Mouse (Mus musculus): ENCODE measurements at regions not wholly inside any gene's neighbourhood (a gene's known extent, or its start where the extent isn't known, plus 50 kb on each side); places are given as distances from the start of the nearest gene placed in this dataset.
A peak's percentile ranks its signal among the peaks of the same experiment; 100 is the strongest.

DNA sequence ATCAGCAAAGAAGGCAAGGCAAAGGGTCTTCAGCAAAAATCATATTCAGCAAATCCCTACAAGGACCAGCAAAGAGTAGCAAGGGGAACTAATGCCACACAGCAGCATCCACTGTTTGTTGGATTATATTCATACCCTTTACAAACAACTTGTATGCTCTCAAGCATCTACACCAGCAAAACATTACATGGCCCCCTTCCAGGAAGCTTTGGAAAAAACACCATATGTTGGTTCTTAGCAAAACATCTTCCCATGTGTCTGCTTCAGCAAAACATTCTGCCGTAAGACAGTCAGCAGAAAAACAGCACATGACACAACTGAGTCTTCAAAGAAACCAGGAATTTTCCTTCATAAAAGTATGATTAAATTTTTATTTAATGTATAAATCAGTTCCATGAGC lies 352.6 kb upstream of the Reg3g start:
- H3K4me2 ChIP-seq (ENCODE audit: low read depth) = no peak overlapping the region
- H3K36me3 ChIP-seq (replicated peaks; ENCODE audit: control insufficient read depth, insufficient read depth, low read depth) = no peaks in the 10 kb centered on the region
- TF ChIP-seq EP300 (IDR thresholded peaks at IDR 0.05; ENCODE audit: low read depth) (no peak), CTCF (IDR thresholded peaks at IDR 0.05; ENCODE audit: low read depth) (no peak)
- 81% methylated on average over 1 of the region's 1 CpGs for WGBS (ENCODE audit: insufficient replicate concordance)
- no peak for DNase-seq (ENCODE audit: low read depth in 3 of 3, low spot score in 3 of 3)
- H3K9me3 ChIP-seq (ENCODE audit: control insufficient read depth, low read length) = no peaks in the 10 kb centered on the region
- no peak for ATAC-seq (ENCODE audit: insufficient read depth)
- H3K27ac ChIP-seq = no peak overlapping the region
- H3K9ac ChIP-seq (replicated peaks) = no peak overlapping the region
- H3K4me3 ChIP-seq (ENCODE audit: insufficient read depth in 1 of 2, low read depth in 2 of 2, low read length in 2 of 2) = no peak overlapping the region
- no peaks in the 10 kb centered on the region for H3K27me3 ChIP-seq (ENCODE audit: control insufficient read depth, insufficient read depth, low read length)
- H3K4me1 ChIP-seq (replicated peaks; ENCODE audit: control insufficient read depth in 2 of 2, insufficient read depth in 2 of 2, low read length in 1 of 2) = no peaks in the 10 kb centered on the region

DNA sequence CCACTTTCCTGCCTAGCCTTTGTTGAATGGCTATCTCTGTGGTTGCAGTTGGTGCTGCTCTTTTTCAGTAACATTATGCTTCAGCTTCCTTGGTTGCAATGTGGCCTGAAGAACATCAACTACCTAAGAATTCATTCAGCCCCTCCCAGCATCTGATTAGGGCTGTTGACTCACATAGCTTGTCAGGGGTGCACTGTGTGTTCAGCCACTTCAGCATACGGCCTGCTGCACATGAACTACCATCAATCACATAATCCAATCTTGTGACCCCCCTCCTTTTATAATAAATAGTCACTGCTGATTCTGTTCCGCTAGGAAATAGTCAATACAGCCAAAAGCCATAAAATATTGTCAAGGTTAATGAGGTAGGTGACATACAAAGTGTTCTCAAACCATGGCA lies 328.3 kb upstream of the Reg3g start:
- WGBS (ENCODE audit: insufficient replicate concordance) = 63% methylated on average over 2 of the region's 2 CpGs
- no peak for TF ChIP-seq CTCF (IDR thresholded peaks at IDR 0.05; ENCODE audit: low read depth)
- no peak for TF ChIP-seq EP300 (IDR thresholded peaks at IDR 0.05; ENCODE audit: low read depth)
- no peak overlapping the region for H3K4me2 ChIP-seq (ENCODE audit: low read depth)
- H3K4me1 ChIP-seq (replicated peaks; ENCODE audit: control insufficient read depth in 2 of 2, insufficient read depth in 2 of 2, low read length in 1 of 2) = no peaks in the 10 kb centered on the region
- no peaks in the 10 kb centered on the region for H3K9me3 ChIP-seq (ENCODE audit: control insufficient read depth, low read length)
- no peak overlapping the region for H3K4me3 ChIP-seq (ENCODE audit: insufficient read depth in 1 of 2, low read depth in 2 of 2, low read length in 2 of 2)
- H3K36me3 ChIP-seq (replicated peaks; ENCODE audit: control insufficient read depth, insufficient read depth, low read depth) = no peaks in the 10 kb centered on the region
- H3K9ac ChIP-seq (replicated peaks) = no peak overlapping the region
- H3K27me3 ChIP-seq (ENCODE audit: control insufficient read depth, insufficient read depth, low read length) = no peaks in the 10 kb centered on the region
- no peak for ATAC-seq (ENCODE audit: insufficient read depth)
- DNase-seq (ENCODE audit: low read depth in 3 of 3, low spot score in 3 of 3) = no peak
- no peak overlapping the region for H3K27ac ChIP-seq

DNA sequence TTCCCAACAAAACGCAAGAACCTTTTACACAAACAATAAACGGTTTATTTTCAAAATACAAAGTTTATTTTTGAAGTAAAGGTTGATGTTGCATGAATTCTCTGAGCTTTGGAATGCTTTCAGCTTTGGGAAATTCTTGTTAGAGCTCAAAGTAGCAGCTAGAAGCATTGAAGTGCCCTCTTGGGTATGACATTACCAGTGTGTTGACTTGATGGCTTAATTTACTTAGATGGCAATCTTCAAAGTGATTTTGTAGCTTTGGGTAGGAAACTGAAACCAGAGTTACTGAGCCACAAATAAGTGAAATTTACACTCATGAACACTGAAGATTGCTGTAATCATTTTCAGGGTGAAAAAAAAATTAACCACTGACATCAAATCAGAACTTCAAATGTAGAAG lies 320.3 kb upstream of the Reg3g start:
- TF ChIP-seq CTCF (IDR thresholded peaks at IDR 0.05; ENCODE audit: low read depth) (no peak), EP300 (IDR thresholded peaks at IDR 0.05; ENCODE audit: low read depth) (no peak)
- ATAC-seq (ENCODE audit: insufficient read depth) = no peak
- 50% methylated on average over 2 of the region's 2 CpGs for WGBS (ENCODE audit: insufficient replicate concordance)
- DNase-seq (ENCODE audit: low read depth in 3 of 3, low spot score in 3 of 3) = no peak
- no peaks in the 10 kb centered on the region for H3K4me1 ChIP-seq (replicated peaks; ENCODE audit: control insufficient read depth in 2 of 2, insufficient read depth in 2 of 2, low read length in 1 of 2)
- H3K4me2 ChIP-seq (ENCODE audit: low read depth) = no peak overlapping the region
- H3K27ac ChIP-seq = no peak overlapping the region
- H3K36me3 ChIP-seq (replicated peaks; ENCODE audit: control insufficient read depth, insufficient read depth, low read depth) = no peaks in the 10 kb centered on the region
- H3K9me3 ChIP-seq (ENCODE audit: control insufficient read depth, low read length) = no peaks in the 10 kb centered on the region
- H3K27me3 ChIP-seq (ENCODE audit: control insufficient read depth, insufficient read depth, low read length) = no peaks in the 10 kb centered on the region
- no peak overlapping the region for H3K4me3 ChIP-seq (ENCODE audit: insufficient read depth in 1 of 2, low read depth in 2 of 2, low read length in 2 of 2)
- no peak overlapping the region for H3K9ac ChIP-seq (replicated peaks)

DNA sequence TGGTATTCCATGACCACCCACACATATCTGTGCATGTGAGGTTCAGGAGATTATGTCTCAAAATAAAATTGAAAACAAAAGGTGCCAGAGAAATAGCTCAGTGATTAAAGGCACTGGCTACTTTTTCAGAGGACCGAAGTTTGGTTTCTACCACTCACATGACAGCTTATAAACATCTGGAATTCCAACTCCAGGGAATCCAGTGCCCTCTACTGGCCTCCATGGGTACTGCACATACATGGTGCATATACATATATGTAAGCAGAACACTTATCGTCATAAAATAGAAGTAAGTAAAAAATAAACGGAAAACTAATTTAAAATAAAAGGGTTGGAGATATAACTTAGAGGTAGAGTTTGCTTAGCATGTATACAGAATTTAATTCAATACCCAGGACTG lies 288.9 kb upstream of the Reg3g start:
- no peak overlapping the region for H3K9ac ChIP-seq (replicated peaks)
- no peaks in the 10 kb centered on the region for H3K4me1 ChIP-seq (replicated peaks; ENCODE audit: control insufficient read depth in 2 of 2, insufficient read depth in 2 of 2, low read length in 1 of 2)
- TF ChIP-seq CTCF (IDR thresholded peaks at IDR 0.05; ENCODE audit: low read depth) (peak; percentile 28; the same call in 1 of the 2 replicates), EP300 (IDR thresholded peaks at IDR 0.05; ENCODE audit: low read depth) (no peak)
- no peaks in the 10 kb centered on the region for H3K36me3 ChIP-seq (replicated peaks; ENCODE audit: control insufficient read depth, insufficient read depth, low read depth)
- DNase-seq (ENCODE audit: low read depth in 3 of 3, low spot score in 3 of 3) (no peak), ATAC-seq (ENCODE audit: insufficient read depth) (no peak)
- H3K27ac ChIP-seq = no peak overlapping the region
- no peak overlapping the region for H3K4me3 ChIP-seq (ENCODE audit: insufficient read depth in 1 of 2, low read depth in 2 of 2, low read length in 2 of 2)
- no peak overlapping the region for H3K4me2 ChIP-seq (ENCODE audit: low read depth)
- H3K27me3 ChIP-seq (ENCODE audit: control insufficient read depth, insufficient read depth, low read length) = no peaks in the 10 kb centered on the region
- 75% methylated on average over 3 of the region's 3 CpGs for WGBS (ENCODE audit: insufficient replicate concordance)
- H3K9me3 ChIP-seq (ENCODE audit: control insufficient read depth, low read length) = no peaks in the 10 kb centered on the region
